Mouse (Mus musculus): ENCODE results near the gene Nol7. TPM values are rescaled to one million over a fixed set of nuclear protein-coding genes. Genes with fewer than 3 reads are reported as not detected.

The Nol7 gene
- polyA plus RNA-seq, 1 experiment from 2014 or later: 145 TPM

Other genes with a start within 250 kb of the Nol7 start
- 48.4 and 50.2 TPM in 2 replicates for gene Tbc1d7, start 226.9 kb upstream of the Nol7 start, polyA plus RNA-seq (2015; fragmentation: Nextera tagmentation; extraction: Ambion mirVana)
- 0.66 and 0.76 TPM in 2 replicates for gene Gfod1, start 94.2 kb upstream of the Nol7 start, polyA plus RNA-seq (2015; fragmentation: Nextera tagmentation; extraction: Ambion mirVana)
- gene Sirt5, start 32.9 kb upstream of the Nol7 start, polyA plus RNA-seq (2015; fragmentation: Nextera tagmentation; extraction: Ambion mirVana): 21.7 and 22.5 TPM in 2 replicates
- 8.1 and 9.2 TPM in 2 replicates for gene Ranbp9, start 82.9 kb downstream of the Nol7 start, polyA plus RNA-seq (2015; fragmentation: Nextera tagmentation; extraction: Ambion mirVana)
- gene Mcur1, start 161.8 kb downstream of the Nol7 start, polyA plus RNA-seq (2015; fragmentation: Nextera tagmentation; extraction: Ambion mirVana): 16.2 and 17.9 TPM in 2 replicates
- 3.4 and 4.7 TPM in 2 replicates for gene Rnf182, start 217.3 kb downstream of the Nol7 start, polyA plus RNA-seq (2015; fragmentation: Nextera tagmentation; extraction: Ambion mirVana)

Data from lung, embryonic 15.5 days (tissue).